Mouse (Mus musculus) MEL (cell line): ENCODE results near the gene Hoxb7. TPM values are rescaled to one million over a fixed set of nuclear protein-coding genes. Genes with fewer than 3 reads are reported as not detected.

ENCODE experiments used
- DNase-seq: peaks from one replicate; pipeline ENCODE4 v3.0.0; 2011; ENCODE audit warnings: low read depth, low spot score
- H3K27ac ChIP-seq: 2 replicates; pipeline ENCODE4 v1.5.1; 2012; ENCODE audit warnings: low read depth, mild to moderate bottlenecking, control low read depth, low read length, moderate library complexity; ENCODE audit not compliant: control insufficient read depth
- H3K27me3 ChIP-seq, 2 experiments: fragments of 150-350 bp in 1 of 2; sonication (generic) in 1 of 2; 2 replicates each; pipeline ENCODE4 v1.6.1; 2012; ENCODE audit warnings: low read length in 2 of 2, mild to moderate bottlenecking in 2 of 2, improper control_type of control experiment in 1 of 2, moderate library complexity in 1 of 2; ENCODE audit not compliant: insufficient read depth in 2 of 2, control insufficient read depth in 1 of 2
- H3K36me3 ChIP-seq, 2 experiments: 2 replicates each; pipeline ENCODE4 v1.6.1; 2012 to 2014; ENCODE audit warnings: low read length in 2 of 2, improper control_type of control experiment in 1 of 2, inconsistent platforms in 1 of 2, mild to moderate bottlenecking in 1 of 2; ENCODE audit not compliant: insufficient read depth in 2 of 2, control insufficient read depth in 1 of 2
- H3K4me1 ChIP-seq, 2 experiments: fragments of 150-350 bp in 1 of 2; sonication (generic) in 1 of 2; 2 replicates each; pipeline ENCODE4 v1.6.1; 2012; ENCODE audit warnings: low read length in 2 of 2, improper control_type of control experiment in 1 of 2, mild to moderate bottlenecking in 1 of 2; ENCODE audit not compliant: insufficient read depth in 2 of 2, control insufficient read depth in 1 of 2
- H3K4me3 ChIP-seq, 2 experiments: fragments of 150-350 bp in 1 of 2; sonication (generic) in 1 of 2; 2 replicates each; pipeline ENCODE4 v1.5.1; 2012; ENCODE audit warnings: low read depth in 2 of 2, low read length in 2 of 2, mild to moderate bottlenecking in 2 of 2, moderate library complexity in 2 of 2, control low read depth in 1 of 2, improper control_type of control experiment in 1 of 2; ENCODE audit not compliant: control insufficient read depth in 1 of 2, insufficient read depth in 1 of 2
- H3K79me2 ChIP-seq: 2 replicates; pipeline ENCODE4 v1.6.1; 2012; ENCODE audit warnings: mild to moderate bottlenecking, low read length, moderate library complexity; ENCODE audit not compliant: control insufficient read depth, poor library complexity, insufficient read depth
- H3K9ac ChIP-seq: 2 replicates; pipeline ENCODE4 v1.6.1; 2012; ENCODE audit warnings: low read depth, mild to moderate bottlenecking, control low read depth, low read length, moderate library complexity; ENCODE audit not compliant: control insufficient read depth, poor library complexity, severe bottlenecking
- H3K9me3 ChIP-seq: fragments of 150-350 bp; sonication (generic); replicated peaks from 2 replicates; pipeline ENCODE4 v1.6.1; 2012; ENCODE audit warnings: mild to moderate bottlenecking, low read length, improper control_type of control experiment, moderate library complexity; ENCODE audit not compliant: insufficient read depth
- CHD2 ChIP-seq: IDR thresholded peaks from 2 replicates; pipeline ENCODE4 v1.6.1; 2011; ENCODE audit warnings: low read length, improper control_type of control experiment
- CTCF ChIP-seq, 3 experiments: IDR thresholded peaks in 2 of 3; conservative IDR thresholded peaks in 1 of 3; 2 replicates each; pipeline ENCODE4 v1.5.1; 2011 to 2012; ENCODE audit warnings: low read length in 3 of 3, low read depth in 2 of 3, mild to moderate bottlenecking in 2 of 3, improper control_type of control experiment in 1 of 3, inconsistent platforms in 1 of 3, mixed read lengths in 1 of 3, moderate library complexity in 1 of 3; ENCODE audit not compliant: control insufficient read depth in 1 of 3, insufficient read depth in 1 of 3, poor library complexity in 1 of 3, severe bottlenecking in 1 of 3
- E2F4 ChIP-seq: IDR thresholded peaks from 2 replicates; pipeline ENCODE4 v1.6.1; 2011; ENCODE audit warnings: low read depth, low read length, improper control_type of control experiment, borderline replicate concordance
- GATA1 ChIP-seq: IDR thresholded peaks from 2 replicates; pipeline ENCODE4 v1.6.1; 2011; ENCODE audit warnings: low read depth, low read length, improper control_type of control experiment
- JUND ChIP-seq: IDR thresholded peaks from 2 replicates; pipeline ENCODE4 v1.6.1; 2011; ENCODE audit warnings: low read depth, mild to moderate bottlenecking, improper control_type of control experiment, low read length
- MAFK ChIP-seq: IDR thresholded peaks from 2 replicates; pipeline ENCODE4 v1.6.1; 2011; ENCODE audit warnings: low read depth, mild to moderate bottlenecking, low read length, improper control_type of control experiment, borderline replicate concordance
- MAZ ChIP-seq: IDR thresholded peaks from 2 replicates; pipeline ENCODE4 v1.6.1; 2012; ENCODE audit warnings: low read depth, mild to moderate bottlenecking, inconsistent platforms, low read length, improper control_type of control experiment
- MYB ChIP-seq: IDR thresholded peaks from 2 replicates; pipeline ENCODE4 v1.6.1; 2011; ENCODE audit warnings: mild to moderate bottlenecking, low read depth, low read length, improper control_type of control experiment
- MYC ChIP-seq: IDR thresholded peaks from 2 replicates; pipeline ENCODE4 v1.6.1; 2011; ENCODE audit warnings: low read depth, mild to moderate bottlenecking, low read length, improper control_type of control experiment, moderate library complexity
- POLR2A ChIP-seq, 2 experiments: IDR thresholded peaks; 2 replicates each; pipeline ENCODE4 v1.6.1; 2011 to 2012; ENCODE audit warnings: low read length in 2 of 2, mild to moderate bottlenecking in 2 of 2, control low read depth in 1 of 2, improper control_type of control experiment in 1 of 2, low read depth in 1 of 2, moderate library complexity in 1 of 2; ENCODE audit not compliant: control insufficient read depth in 1 of 2, insufficient read depth in 1 of 2, poor library complexity in 1 of 2
- POLR2AphosphoS5 ChIP-seq: IDR thresholded peaks from 2 replicates; pipeline ENCODE4 v1.6.1; 2012; ENCODE audit warnings: low read depth, borderline replicate concordance, mild to moderate bottlenecking, inconsistent platforms, low read length, moderate library complexity, mixed read lengths
- RCOR1 ChIP-seq: IDR thresholded peaks from 2 replicates; pipeline ENCODE4 v1.6.1; 2012; ENCODE audit warnings: low read depth, mild to moderate bottlenecking, inconsistent platforms, low read length, improper control_type of control experiment
- SIN3A ChIP-seq: IDR thresholded peaks from 2 replicates; pipeline ENCODE4 v1.6.1; 2012; ENCODE audit warnings: low read length, improper control_type of control experiment, inconsistent platforms
- SMC3 ChIP-seq: IDR thresholded peaks from 2 replicates; pipeline ENCODE4 v1.6.1; 2011; ENCODE audit warnings: low read depth, low read length, improper control_type of control experiment
- USF1 ChIP-seq: IDR thresholded peaks from 2 replicates; pipeline ENCODE4 v1.6.1; 2014; ENCODE audit warnings: low read depth, mild to moderate bottlenecking, inconsistent platforms, low read length, improper control_type of control experiment, moderate library complexity
- USF2 ChIP-seq, 2 experiments: IDR thresholded peaks; 2 replicates each; pipeline ENCODE4 v1.6.1; 2011 to 2012; ENCODE audit warnings: improper control_type of control experiment in 2 of 2, low read length in 2 of 2, borderline replicate concordance in 1 of 2, inconsistent platforms in 1 of 2, low read depth in 1 of 2, mild to moderate bottlenecking in 1 of 2; ENCODE audit not compliant: insufficient read depth in 1 of 2
- ZC3H11A ChIP-seq: IDR thresholded peaks from 2 replicates; pipeline ENCODE4 v1.6.1; 2012; ENCODE audit warnings: low read depth, mild to moderate bottlenecking, inconsistent platforms, low read length, improper control_type of control experiment
- ZKSCAN1 ChIP-seq: IDR thresholded peaks from 2 replicates; pipeline ENCODE4 v1.6.1; 2012; ENCODE audit warnings: low read depth, mild to moderate bottlenecking, inconsistent platforms, low read length, improper control_type of control experiment, moderate library complexity
- ZMIZ1 ChIP-seq: IDR thresholded peaks from 2 replicates; pipeline ENCODE4 v1.6.1; 2012; ENCODE audit warnings: low read depth, mild to moderate bottlenecking, inconsistent platforms, low read length, improper control_type of control experiment, moderate library complexity
- ZNF384 ChIP-seq: IDR thresholded peaks from 2 replicates; pipeline ENCODE4 v1.6.1; 2012; ENCODE audit warnings: low read depth, mild to moderate bottlenecking, inconsistent platforms, low read length, improper control_type of control experiment
- polyA plus RNA-seq, 2 experiments: library from polyadenylated mRNA; stranded (reverse) in 1 of 2; unstranded in 1 of 2; fragments of >175 nt in 1 of 2; fragments of >200 nt in 1 of 2; gene quantifications; 2 replicates each; pipeline versions ENCODE4 v1.2.1 to v1.2.4; 2012; ENCODE audit warnings: low replicate concordance in 2 of 2, low read depth in 1 of 2; ENCODE audit not compliant: insufficient read length in 2 of 2, insufficient read depth in 1 of 2, missing spikeins in 1 of 2
- total RNA-seq: library from RNA; depleted of rRNA; stranded (reverse); fragments of 300-350 nt; gene quantifications from 2 replicates; pipeline ENCODE4 v1.2.3, GENCODE M21; 2012

The Hoxb7 gene
- total and polyA plus RNA-seq, 3 experiments = not detected

DNA sequence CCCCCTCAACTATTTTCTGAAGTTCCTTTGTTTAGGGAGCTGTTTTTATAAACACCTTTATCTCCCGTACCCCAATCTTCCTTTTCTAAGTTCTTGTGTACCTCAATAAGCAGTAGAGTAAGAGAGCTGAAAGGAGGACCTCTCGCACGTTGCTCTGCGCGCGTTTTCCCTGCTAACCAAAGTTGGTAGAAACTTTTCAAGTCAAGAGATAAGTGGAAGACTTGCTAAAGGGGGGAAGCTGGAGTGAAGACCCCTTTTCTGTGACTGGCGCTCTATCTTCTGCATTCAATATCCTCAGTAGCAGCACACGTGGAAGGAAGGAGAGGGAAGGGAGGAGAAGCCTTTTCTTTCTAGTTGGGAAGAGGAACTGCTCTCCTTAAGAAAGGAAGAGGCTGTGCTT lies 38.5 kb downstream of the Hoxb7 start:
- H3K27me3 ChIP-seq = peaks cover 6 to 9% of the 10 kb centered on the region in 2 experiments
- H3K9ac ChIP-seq = no peak overlapping the region
- H3K27ac ChIP-seq = no peak overlapping the region
- no peak for TF ChIP-seq CTCF (IDR thresholded peaks at IDR 0.05 in 2 of 3, conservative IDR thresholded peaks at IDR 0.05 in 1 of 3; ENCODE audit: control insufficient read depth in 1 of 3, insufficient read depth in 1 of 3, low read depth in 2 of 3, low read length in 3 of 3, poor library complexity in 1 of 3, severe bottlenecking in 1 of 3)
- TF ChIP-seq MYB = no peak
- no peak for TF ChIP-seq SMC3
- no peak for TF ChIP-seq E2F4
- no peak for TF ChIP-seq ZKSCAN1
- TF ChIP-seq SIN3A = no peak
- no peak for TF ChIP-seq ZC3H11A
- TF ChIP-seq RCOR1 = no peak
- TF ChIP-seq POLR2AphosphoS5 = no peak
- TF ChIP-seq USF2 (IDR thresholded peaks at IDR 0.05; ENCODE audit: borderline replicate concordance in 1 of 2, insufficient read depth in 1 of 2, low read depth in 1 of 2, low read length in 2 of 2) = no peak
- no peak for TF ChIP-seq CHD2
- no peak for TF ChIP-seq MAFK
- TF ChIP-seq USF1 = no peak
- no peak for TF ChIP-seq ZNF384
- no peaks in the 10 kb centered on the region for H3K79me2 ChIP-seq
- no peaks in the 10 kb centered on the region for H3K36me3 ChIP-seq
- H3K9me3 ChIP-seq = no peaks in the 10 kb centered on the region
- no peaks in the 10 kb centered on the region for H3K4me1 ChIP-seq
- no peak overlapping the region for H3K4me3 ChIP-seq
- no peak for DNase-seq

DNA sequence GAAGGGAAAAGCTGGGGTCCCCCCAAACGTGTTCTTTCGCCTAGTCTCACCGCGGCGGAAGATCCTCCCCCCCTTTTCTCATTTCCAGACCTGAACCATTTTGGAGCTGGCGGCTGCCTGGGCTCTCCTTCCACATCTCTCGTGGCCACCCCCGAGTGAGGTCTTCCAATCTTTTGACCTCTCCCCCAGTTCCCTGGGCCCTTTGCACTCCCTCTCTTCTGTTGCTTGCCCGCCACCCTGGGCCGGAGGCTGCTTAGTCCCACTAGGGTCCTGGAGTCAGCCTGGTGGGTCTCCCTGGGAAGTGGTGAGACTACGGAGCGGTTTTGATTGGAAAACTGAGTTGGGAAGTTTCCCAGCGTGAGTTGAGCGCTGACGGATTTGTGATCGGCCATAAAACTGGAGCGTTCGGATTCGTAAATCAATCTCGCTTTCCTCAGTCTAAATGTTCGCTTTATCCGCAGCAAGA lies 39.4 kb downstream of the Hoxb7 start:
- DNase-seq = no peak
- Histone ChIP-seq H3K27ac (no peak overlapping the region), H3K9me3 (no peaks in the 10 kb centered on the region), H3K4me3 (no peak overlapping the region), H3K36me3 (no peaks in the 10 kb centered on the region), H3K4me1 (no peaks in the 10 kb centered on the region), H3K9ac (no peak overlapping the region)
- TF ChIP-seq GATA1 = no peak
- no peak for TF ChIP-seq POLR2A (IDR thresholded peaks at IDR 0.05; ENCODE audit: control insufficient read depth in 1 of 2, insufficient read depth in 1 of 2, low read depth in 1 of 2, low read length in 2 of 2, poor library complexity in 1 of 2)
- no peak for TF ChIP-seq E2F4
- no peak for TF ChIP-seq CTCF (IDR thresholded peaks at IDR 0.05 in 2 of 3, conservative IDR thresholded peaks at IDR 0.05 in 1 of 3; ENCODE audit: control insufficient read depth in 1 of 3, insufficient read depth in 1 of 3, low read depth in 2 of 3, low read length in 3 of 3, poor library complexity in 1 of 3, severe bottlenecking in 1 of 3)
- no peak for TF ChIP-seq ZC3H11A
- no peak for TF ChIP-seq JUND
- TF ChIP-seq ZMIZ1 = no peak
- TF ChIP-seq SMC3 = no peak
- no peak for TF ChIP-seq MYB
- no peak for TF ChIP-seq MAZ
- no peak for TF ChIP-seq SIN3A
- no peak for TF ChIP-seq USF2 (IDR thresholded peaks at IDR 0.05; ENCODE audit: borderline replicate concordance in 1 of 2, insufficient read depth in 1 of 2, low read depth in 1 of 2, low read length in 2 of 2)
- TF ChIP-seq POLR2AphosphoS5 = no peak
- TF ChIP-seq MYC = no peak
- TF ChIP-seq, all 39 proteins: peak for 0
- no peaks in the 10 kb centered on the region for H3K79me2 ChIP-seq
- peaks cover 7 to 9% of the 10 kb centered on the region in 2 experiments for H3K27me3 ChIP-seq
